Mouse (Mus musculus) lung, adult 2 months (tissue): ENCODE measurements around the gene Cd27.

ENCODE experiments used
- CTCF ChIP-seq: fragments of 200-500 bp; IDR thresholded peaks from 2 replicates; pipeline ENCODE4 v1.5.1; 2011; ENCODE audit warnings: mild to moderate bottlenecking, low read length, control low read depth; ENCODE audit not compliant: insufficient read depth
- POLR2A ChIP-seq: fragments of 200-500 bp; IDR thresholded peaks from 2 replicates; pipeline ENCODE4 v1.6.1; 2011; ENCODE audit warnings: low read depth, mild to moderate bottlenecking, control low read depth, low read length, borderline replicate concordance; ENCODE audit errors: extremely low read depth

DNA sequence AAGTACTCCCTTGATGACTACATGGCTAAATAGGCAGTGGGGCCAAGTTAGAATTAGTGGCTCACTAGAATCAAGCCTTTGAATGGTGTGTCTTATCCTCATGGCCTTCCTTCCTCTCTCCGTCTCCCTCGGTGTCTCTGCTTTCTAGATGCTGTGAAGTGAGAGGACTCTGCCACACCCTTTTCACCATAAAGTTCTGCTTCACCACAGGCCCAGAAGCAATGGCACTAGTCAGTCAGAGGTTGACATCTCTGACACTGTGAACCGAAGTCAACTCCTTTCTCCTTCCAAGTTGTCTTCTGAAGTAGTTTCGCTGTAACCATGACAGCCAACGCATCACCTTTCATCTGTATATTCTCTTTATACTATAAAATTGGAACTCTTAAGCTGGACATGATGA is 2.7 kb upstream of the Cd27 start:
- no peak for TF ChIP-seq POLR2A
- TF ChIP-seq CTCF, result no peak
